In genomic region chr2:5294451-5294850, GRCm38 (mm10) we compare ENCODE assay signal across 16 mouse cellular contexts.
DNase-seq lines count a peak whose midpoint lies in the region; ATAC-seq lines count a peak whose summit lies in the region.
"Had no signal": no experiment of that assay in that cellular context is flagged by ENCODE, and none has a peak within 500 bp of the region (broad histone marks: within the 10 kb centered on the region; RNA-seq: fewer than 3 reads in every experiment).

No protein-coding gene starts in this region.

- no peak overlapping the region for H3K4me3 ChIP-seq in kidney, embryonic 14.5 days (ENCODE audit: low read length)
- no peak overlapping the region for H3K4me3 ChIP-seq in embryonic facial prominence, embryonic 15.5 days (replicated peaks)
- H3K4me3 ChIP-seq: forebrain, embryonic 12.5 days; hindbrain, embryonic 13.5 days; limb, embryonic 13.5 days; neural tube, embryonic 13.5 days had no signal

- no peak overlapping the region for H3K9ac ChIP-seq in kidney, embryonic 14.5 days (ENCODE audit: low read depth, low read length)
- no peak overlapping the region for H3K9ac ChIP-seq in embryonic facial prominence, embryonic 15.5 days
- H3K9ac ChIP-seq: forebrain, embryonic 12.5 days; hindbrain, embryonic 13.5 days; limb, embryonic 13.5 days; neural tube, embryonic 13.5 days had no signal

- H3K4me1 ChIP-seq in kidney, embryonic 14.5 days (ENCODE audit: control insufficient read depth, insufficient read depth, low read length), result 0 out of 2 replicates have a peak, but pooled peaks cover 3% of the 10 kb centered on the region
- H3K4me1 ChIP-seq in embryonic facial prominence, embryonic 15.5 days, result 0 out of 2 replicates have a peak, but pooled peaks cover 7% of the 10 kb centered on the region
- H3K4me1 ChIP-seq: forebrain, embryonic 12.5 days; hindbrain, embryonic 13.5 days; neural tube, embryonic 13.5 days had no signal

- 64% methylated on average over 5 of the region's 5 CpGs for WGBS in kidney, embryonic 14.5 days
- 59% methylated on average over 5 of the region's 5 CpGs for WGBS in embryonic facial prominence, embryonic 15.5 days

- 0 out of 2 replicates have a peak overlapping the region, but pooled peaks have one; percentile 37 for H3K27ac ChIP-seq in kidney, embryonic 14.5 days (ENCODE audit: low read depth, low read length)
- H3K27ac ChIP-seq in embryonic facial prominence, embryonic 15.5 days (replicated peaks), result peak overlapping the region; percentile 48; the same call in 1 of the 2 replicates
- H3K27ac ChIP-seq: forebrain, embryonic 12.5 days; hindbrain, embryonic 13.5 days; limb, embryonic 13.5 days; neural tube, embryonic 13.5 days had no signal

- intact Hi-C loops in gastrocnemius, postnatal 14 days (cut with DNase I; ENCODE audit: low total_unique reads), result no loop called here

- H3K36me3 ChIP-seq in kidney, embryonic 14.5 days (ENCODE audit: control insufficient read depth, insufficient read depth, low read length), result no peaks in the 10 kb centered on the region
- no peaks in the 10 kb centered on the region for H3K36me3 ChIP-seq in embryonic facial prominence, embryonic 15.5 days
- H3K36me3 ChIP-seq: forebrain, embryonic 12.5 days; limb, embryonic 13.5 days; neural tube, embryonic 13.5 days had no signal

- no peaks in the 10 kb centered on the region for H3K9me3 ChIP-seq in kidney, embryonic 14.5 days (ENCODE audit: control insufficient read depth, low read length)
- H3K9me3 ChIP-seq in embryonic facial prominence, embryonic 15.5 days (replicated peaks), result no peaks in the 10 kb centered on the region
- H3K9me3 ChIP-seq: forebrain, embryonic 12.5 days; hindbrain, embryonic 13.5 days; limb, embryonic 13.5 days; neural tube, embryonic 13.5 days had no signal

- peak; percentile 9 for DNase-seq in gastrocnemius, postnatal 14 days
- no peak for DNase-seq in gastrocnemius, postnatal 25 days
- DNase-seq in kidney, adult 11 months, result no peak
- peak; percentile 8 for DNase-seq in skeletal muscle tissue, adult 2 months (ENCODE audit: low read depth, low spot score)
- no peak for DNase-seq in testis, postnatal 10 days (ENCODE audit: low spot score)
- DNase-seq: adrenal gland, postnatal 25 days; cerebellum, adult 8-10 months; layer of hippocampus, adult 9-11 months; thymus, postnatal 36 days had no signal

- ATAC-seq in kidney, embryonic 14.5 days (ENCODE audit: low FRiP score, low TSS enrichment), result no peak
- ATAC-seq in embryonic facial prominence, embryonic 15.5 days (ENCODE audit: insufficient number of reproducible peaks, low FRiP score, low TSS enrichment, low read depth), result no peak
- ATAC-seq: intestine, embryonic 16.5 days had no signal

- H3K4me2 ChIP-seq in kidney, embryonic 14.5 days (replicated peaks; ENCODE audit: low read depth, low read length), result no peak overlapping the region
- H3K4me2 ChIP-seq in embryonic facial prominence, embryonic 15.5 days (replicated peaks), result no peak overlapping the region
- H3K4me2 ChIP-seq: forebrain, embryonic 12.5 days; hindbrain, embryonic 13.5 days; limb, embryonic 13.5 days; neural tube, embryonic 13.5 days had no signal

- no peaks in the 10 kb centered on the region for H3K27me3 ChIP-seq in kidney, embryonic 14.5 days (ENCODE audit: control insufficient read depth, insufficient read depth, low read length)
- no peaks in the 10 kb centered on the region for H3K27me3 ChIP-seq in embryonic facial prominence, embryonic 15.5 days
- H3K27me3 ChIP-seq: forebrain, embryonic 12.5 days; hindbrain, embryonic 13.5 days; limb, embryonic 13.5 days; neural tube, embryonic 13.5 days had no signal

Comparison
In these comparisons a context has a peak if more than half of its experiments do, and no peak if none do; other contexts are left out.
1. DNase-seq: peak in gastrocnemius, postnatal 14 days (single experiment) and skeletal muscle tissue, adult 2 months (single experiment); none in gastrocnemius, postnatal 25 days (single experiment), kidney, adult 11 months (single experiment) and testis, postnatal 10 days (single experiment).